Mouse (Mus musculus) megakaryocyte, embryonic 14.5 days (primary cell): ENCODE data around the gene Hps4. TPM values are rescaled to one million over a fixed set of nuclear protein-coding genes. Genes with fewer than 3 reads are reported as not detected.
"Not testable (repeated sequence)": the region's sequence is repeated elsewhere in the genome, so short reads cannot be mapped to it uniquely, and the experiment has no call there.

Source experiments
- H3K27me3 ChIP-seq: replicated peaks from 2 replicates; pipeline ENCODE3; 2012; ENCODE audit warnings: inconsistent platforms
- H3K36me3 ChIP-seq: replicated peaks from 2 replicates; pipeline ENCODE3; 2012; ENCODE audit warnings: low read length, inconsistent platforms, mixed read lengths
- H3K4me1 ChIP-seq: 2 replicates; pipeline ENCODE4 v1.6.1; 2012; ENCODE audit warnings: inconsistent platforms
- H3K4me3 ChIP-seq: replicated peaks from 2 replicates; pipeline ENCODE3; 2012; ENCODE audit warnings: moderate library complexity, mild to moderate bottlenecking, inconsistent platforms
- H3K9me3 ChIP-seq: 2 replicates; pipeline ENCODE4 v1.6.1; 2012; ENCODE audit warnings: inconsistent platforms
- FLI1 ChIP-seq: IDR thresholded peaks from 2 replicates; pipeline ENCODE4 v1.6.1; 2012; ENCODE audit warnings: low read length, inconsistent platforms, mixed read lengths
- GATA1 ChIP-seq: IDR thresholded peaks from 3 replicates; pipeline ENCODE4 v1.6.1; 2012; ENCODE audit warnings: mixed read lengths, low read length, inconsistent platforms, borderline replicate concordance
- polyA plus RNA-seq: library from polyadenylated mRNA; stranded (reverse); fragments of >175 nt; gene quantifications from 2 replicates; pipeline ENCODE4 v1.2.3, GENCODE M21; 2012; ENCODE audit warnings: low replicate concordance; ENCODE audit not compliant: insufficient read depth

The Hps4 gene
- polyA plus RNA-seq, 1 experiment, result 214 TPM

- peaks cover 100% of the 10 kb centered on the region for H3K4me1 ChIP-seq
- no peaks in the 10 kb centered on the region for H3K27me3 ChIP-seq
- H3K36me3 ChIP-seq, result peaks cover 98% of the 10 kb centered on the region
These were observed 42.8 kb upstream of the Hps4 start for GRCm38 (mm10) chr5:112300112-112300511.

DNA sequence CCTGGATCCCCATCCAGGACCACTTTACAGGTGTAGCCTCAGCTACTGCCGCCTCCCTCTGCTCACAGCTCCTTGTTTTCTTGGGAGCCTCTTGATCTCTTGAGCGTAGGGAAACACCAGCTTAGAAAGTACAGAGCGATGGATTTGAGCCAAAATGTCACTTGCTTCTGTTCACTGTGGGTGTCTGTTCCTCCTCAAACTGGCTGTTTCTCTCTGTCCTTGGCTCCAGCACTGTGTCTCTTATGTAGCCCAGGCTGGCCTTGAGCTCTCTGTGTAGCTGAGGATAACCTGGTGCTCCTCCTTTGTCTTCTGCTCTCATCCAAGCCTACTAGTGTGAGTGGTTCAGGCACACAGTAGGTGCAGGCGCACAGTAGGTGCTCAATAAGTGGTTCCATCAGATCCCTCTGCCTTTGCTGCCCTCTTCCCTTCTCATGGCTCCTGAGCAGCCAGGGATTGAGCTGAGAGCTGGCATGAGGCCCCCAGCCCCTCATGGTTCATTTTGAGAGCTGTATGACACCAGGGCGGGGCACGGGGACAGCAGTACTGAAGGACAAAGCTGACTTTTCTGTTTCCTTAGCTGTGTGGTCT is 42.1 kb upstream of the Hps4 start:
- Histone ChIP-seq H3K4me3 (peak overlapping the region; percentile 47), H3K9me3 (no peaks in the 10 kb centered on the region), H3K4me1 (peaks cover 99% of the 10 kb centered on the region), H3K36me3 (peaks cover 98% of the 10 kb centered on the region), H3K27me3 (no peaks in the 10 kb centered on the region)
- TF ChIP-seq FLI1 (no peak), GATA1 (no peak)

More at GRCm38 (mm10) chr5:112300112-112300511, 42.8 kb upstream of the Hps4 start:
- Histone ChIP-seq H3K9me3 (no peaks in the 10 kb centered on the region), H3K4me3 (peak overlapping the region; percentile 86)
- TF ChIP-seq GATA1 (no peak), FLI1 (no peak)

GRCm38 (mm10) chr5:112301694-112302093 is 41.2 kb upstream of the Hps4 start:
- TF ChIP-seq GATA1, result no peak
- no peak for TF ChIP-seq FLI1
- Histone ChIP-seq H3K4me3 (peak overlapping the region; percentile 60), H3K36me3 (peaks cover 100% of the 10 kb centered on the region), H3K27me3 (no peaks in the 10 kb centered on the region), H3K9me3 (no peaks in the 10 kb centered on the region), H3K4me1 (peaks cover 99% of the 10 kb centered on the region)

DNA sequence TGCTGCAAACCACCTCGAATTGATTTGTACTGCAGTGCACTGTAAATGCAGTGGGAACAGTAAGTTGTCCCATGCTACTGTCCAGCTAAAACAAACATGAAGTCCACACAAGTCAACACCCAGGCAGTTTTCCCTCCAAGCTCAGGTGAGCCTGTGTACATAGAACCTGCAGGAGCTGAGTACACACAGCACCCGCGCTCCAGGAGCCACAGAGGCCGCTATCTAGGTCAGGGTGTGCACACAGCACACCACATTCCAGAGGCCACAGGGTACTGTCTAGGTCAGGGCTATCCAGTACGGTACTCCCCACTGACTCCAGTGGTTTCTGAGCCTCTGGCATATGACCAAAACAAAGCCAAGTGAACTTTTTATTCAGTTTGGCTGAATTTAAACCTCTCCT is 40.6 kb upstream of the Hps4 start:
- Histone ChIP-seq H3K4me1 (peaks cover 98% of the 10 kb centered on the region), H3K27me3 (no peaks in the 10 kb centered on the region)

GRCm38 (mm10) chr5:112305842-112306241 is 37.0 kb upstream of the Hps4 start:
- peaks cover 100% of the 10 kb centered on the region for H3K36me3 ChIP-seq
- no peak overlapping the region for H3K4me3 ChIP-seq
- TF ChIP-seq FLI1, result no peak
- TF ChIP-seq GATA1, result no peak
- peaks cover 96% of the 10 kb centered on the region for H3K4me1 ChIP-seq
- no peaks in the 10 kb centered on the region for H3K27me3 ChIP-seq
- no peaks in the 10 kb centered on the region for H3K9me3 ChIP-seq

More for the DNA sequence above, 40.6 kb upstream of the Hps4 start:
- Histone ChIP-seq H3K9me3 (no peaks in the 10 kb centered on the region), H3K4me3 (peak overlapping the region; percentile 25), H3K36me3 (peaks cover 100% of the 10 kb centered on the region)
- no peak for TF ChIP-seq FLI1
- no peak for TF ChIP-seq GATA1

- Histone ChIP-seq H3K9me3 (no peaks in the 10 kb centered on the region), H3K36me3 (peaks cover 98% of the 10 kb centered on the region), H3K4me1 (peaks cover 78% of the 10 kb centered on the region), H3K4me3 (no peak overlapping the region), H3K27me3 (no peaks in the 10 kb centered on the region)
- no peak for TF ChIP-seq GATA1
- no peak for TF ChIP-seq FLI1
These were observed 29.5 kb upstream of the Hps4 start for GRCm38 (mm10) chr5:112313222-112313885.

- Histone ChIP-seq H3K27me3 (no peaks in the 10 kb centered on the region), H3K9me3 (no peaks in the 10 kb centered on the region), H3K36me3 (peaks cover 76% of the 10 kb centered on the region), H3K4me1 (peaks cover 70% of the 10 kb centered on the region), H3K4me3 (no peak overlapping the region)
- TF ChIP-seq GATA1 (no peak), FLI1 (no peak)
These were observed 26.4 kb upstream of the Hps4 start for GRCm38 (mm10) chr5:112316468-112316867.

- H3K4me3 ChIP-seq, result no peak overlapping the region
- H3K36me3 ChIP-seq, result peaks cover 68% of the 10 kb centered on the region
- TF ChIP-seq GATA1 (no peak), FLI1 (no peak)
- no peaks in the 10 kb centered on the region for H3K27me3 ChIP-seq
- no peaks in the 10 kb centered on the region for H3K9me3 ChIP-seq
- peaks cover 65% of the 10 kb centered on the region for H3K4me1 ChIP-seq
These were observed 25.6 kb upstream of the Hps4 start for GRCm38 (mm10) chr5:112317328-112317727.

DNA sequence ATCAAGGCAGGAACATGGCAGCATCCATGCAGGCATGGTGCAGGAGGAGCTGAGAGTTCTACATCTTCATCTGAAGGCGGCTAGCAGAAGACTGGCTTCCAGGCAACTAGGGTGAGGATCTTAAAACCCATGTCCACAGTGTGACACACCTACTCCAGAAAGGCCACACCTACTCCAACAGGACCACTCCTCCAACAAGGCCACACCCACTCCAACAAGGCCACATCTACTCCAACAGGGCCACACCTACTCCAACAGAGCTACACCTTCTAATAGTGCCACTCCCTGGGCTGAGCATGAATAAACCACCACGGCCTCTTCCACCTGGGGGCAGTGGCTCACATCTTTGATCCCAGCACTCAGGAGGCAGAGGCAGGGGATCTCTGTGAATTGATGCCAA is 23.5 kb upstream of the Hps4 start:
- peaks cover 53% of the 10 kb centered on the region for H3K4me1 ChIP-seq

GRCm38 (mm10) chr5:112320379-112320778 is 22.5 kb upstream of the Hps4 start:
- Histone ChIP-seq H3K4me1 (peaks cover 61% of the 10 kb centered on the region), H3K4me3 (no peak overlapping the region), H3K9me3 (no peaks in the 10 kb centered on the region), H3K27me3 (no peaks in the 10 kb centered on the region), H3K36me3 (peaks cover 38% of the 10 kb centered on the region)
- TF ChIP-seq GATA1, result no peak

More for the DNA sequence above, 23.5 kb upstream of the Hps4 start:
- H3K4me3 ChIP-seq, H3K27me3 ChIP-seq, H3K9me3 ChIP-seq: not testable (repeated sequence)
- peaks cover 48% of the 10 kb centered on the region for H3K36me3 ChIP-seq

DNA sequence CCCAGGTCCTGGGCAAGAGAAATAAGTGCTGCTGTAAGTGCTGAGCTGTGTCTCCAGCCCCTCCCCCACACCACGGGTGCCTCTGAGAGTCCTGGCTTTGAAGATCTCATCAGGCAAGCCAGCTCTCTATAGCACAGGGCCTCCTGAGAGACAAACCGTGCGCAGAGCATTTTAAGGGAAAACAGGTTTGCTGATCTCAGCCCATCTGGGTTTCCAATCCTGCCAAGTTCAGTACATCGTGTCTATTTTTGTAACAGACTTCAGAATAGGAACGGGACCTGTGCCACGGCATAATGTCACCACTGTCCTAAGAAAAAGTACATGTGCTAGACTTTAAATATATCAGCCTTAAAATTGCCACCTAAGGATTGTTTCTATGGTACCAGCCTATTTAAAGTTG is 21.9 kb upstream of the Hps4 start:
- Histone ChIP-seq H3K4me1 (peaks cover 59% of the 10 kb centered on the region), H3K4me3 (no peak overlapping the region), H3K9me3 (no peaks in the 10 kb centered on the region), H3K36me3 (peaks cover 32% of the 10 kb centered on the region), H3K27me3 (no peaks in the 10 kb centered on the region)
- TF ChIP-seq GATA1, result no peak
- TF ChIP-seq FLI1, result no peak
